Mouse (Mus musculus) cortical plate, adult 2 months (tissue): ENCODE measurements at regions not wholly inside any gene's neighbourhood (a gene's known extent, or its start where the extent isn't known, plus 50 kb on each side); places are given as distances from the start of the nearest gene placed in this dataset.

Experiments used
- H3K27ac ChIP-seq: fragments of 200-500 bp; 2 replicates; pipeline ENCODE4 v1.5.1; 2012; ENCODE audit warnings: low read length, control low read depth, inconsistent platforms; ENCODE audit not compliant: insufficient read depth
- H3K4me1 ChIP-seq: fragments of 200-500 bp; 2 replicates; pipeline ENCODE4 v1.6.1; 2011; ENCODE audit warnings: low read length; ENCODE audit not compliant: control insufficient read depth, insufficient read depth
- H3K4me3 ChIP-seq: fragments of 200-500 bp; 2 replicates; pipeline ENCODE4 v1.5.1; 2011; ENCODE audit warnings: mild to moderate bottlenecking, low read length, control low read depth; ENCODE audit not compliant: insufficient read depth
- CTCF ChIP-seq: fragments of 200-500 bp; IDR thresholded peaks from 2 replicates; pipeline ENCODE4 v1.5.1; 2011; ENCODE audit warnings: mild to moderate bottlenecking, control low read depth, low read length; ENCODE audit not compliant: insufficient read depth; ENCODE audit errors: extremely low read depth
- POLR2A ChIP-seq: fragments of 200-500 bp; IDR thresholded peaks from 2 replicates; pipeline ENCODE4 v1.6.1; 2011; ENCODE audit warnings: mild to moderate bottlenecking, low read length, control low read depth; ENCODE audit not compliant: insufficient read depth; ENCODE audit errors: extremely low read depth

DNA sequence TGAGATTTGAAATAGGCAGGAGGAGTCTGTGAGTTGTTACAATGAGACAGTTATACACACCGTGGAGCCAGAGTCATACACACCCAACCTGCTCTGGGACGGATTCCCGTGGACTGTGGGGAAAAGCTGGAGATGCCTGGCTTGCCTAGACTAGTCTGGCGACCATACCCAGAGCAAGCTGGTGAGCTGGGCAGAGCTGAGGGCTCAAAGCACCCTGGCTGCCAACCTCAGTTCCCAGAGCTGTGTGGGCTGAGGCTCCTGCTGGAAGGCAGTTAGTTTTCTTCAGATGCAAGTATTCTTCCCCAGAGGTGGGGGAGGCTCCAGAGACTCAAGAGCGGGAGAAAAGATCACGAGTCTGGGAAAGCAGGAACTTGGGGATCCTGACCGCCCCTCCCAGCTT, 247.9 kb upstream of the Stt3b start:
- H3K4me1 ChIP-seq, result no peaks in the 10 kb centered on the region
- no peak overlapping the region for H3K27ac ChIP-seq
- no peak overlapping the region for H3K4me3 ChIP-seq
- TF ChIP-seq CTCF (no peak), POLR2A (no peak)

GRCm38 (mm10) chr9:115559521-115559920, 249.3 kb upstream of the Stt3b start:
- Histone ChIP-seq H3K4me1 (no peaks in the 10 kb centered on the region), H3K27ac (no peak overlapping the region), H3K4me3 (no peak overlapping the region)
- no peak for TF ChIP-seq CTCF
- TF ChIP-seq POLR2A, result no peak

GRCm38 (mm10) chr9:115561207-115561606, 251.0 kb upstream of the Stt3b start:
- no peak overlapping the region for H3K27ac ChIP-seq
- H3K4me3 ChIP-seq, result no peak overlapping the region
- no peaks in the 10 kb centered on the region for H3K4me1 ChIP-seq
- TF ChIP-seq POLR2A (no peak), CTCF (no peak)

- Histone ChIP-seq H3K4me1 (no peaks in the 10 kb centered on the region), H3K27ac (no peak overlapping the region), H3K4me3 (no peak overlapping the region)
- TF ChIP-seq POLR2A (no peak), CTCF (no peak)
Measured at GRCm38 (mm10) chr9:115562783-115563182, 252.6 kb upstream of the Stt3b start.

DNA sequence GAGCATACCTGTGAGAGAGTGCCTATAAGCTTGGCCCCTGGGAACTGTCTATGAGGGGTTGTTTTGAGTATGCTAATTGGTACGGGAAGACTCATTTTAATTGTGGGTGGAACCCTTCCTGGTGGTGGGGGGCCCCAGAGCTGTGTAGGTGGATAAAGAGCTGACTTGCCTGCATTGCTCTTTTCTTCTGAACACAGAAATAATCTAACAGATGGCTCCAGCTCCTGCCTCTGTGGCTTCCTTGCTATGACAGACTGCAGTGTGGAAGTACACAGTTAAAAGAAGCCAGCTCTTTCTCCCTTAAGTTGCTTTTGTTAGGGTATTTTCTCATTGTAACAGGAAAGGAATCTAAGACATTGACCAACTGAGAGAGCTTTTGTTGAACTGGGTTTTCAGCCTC, 254.1 kb upstream of the Stt3b start:
- no peak overlapping the region for H3K4me3 ChIP-seq
- no peak overlapping the region for H3K27ac ChIP-seq
- no peaks in the 10 kb centered on the region for H3K4me1 ChIP-seq
- no peak for TF ChIP-seq POLR2A
- no peak for TF ChIP-seq CTCF

DNA sequence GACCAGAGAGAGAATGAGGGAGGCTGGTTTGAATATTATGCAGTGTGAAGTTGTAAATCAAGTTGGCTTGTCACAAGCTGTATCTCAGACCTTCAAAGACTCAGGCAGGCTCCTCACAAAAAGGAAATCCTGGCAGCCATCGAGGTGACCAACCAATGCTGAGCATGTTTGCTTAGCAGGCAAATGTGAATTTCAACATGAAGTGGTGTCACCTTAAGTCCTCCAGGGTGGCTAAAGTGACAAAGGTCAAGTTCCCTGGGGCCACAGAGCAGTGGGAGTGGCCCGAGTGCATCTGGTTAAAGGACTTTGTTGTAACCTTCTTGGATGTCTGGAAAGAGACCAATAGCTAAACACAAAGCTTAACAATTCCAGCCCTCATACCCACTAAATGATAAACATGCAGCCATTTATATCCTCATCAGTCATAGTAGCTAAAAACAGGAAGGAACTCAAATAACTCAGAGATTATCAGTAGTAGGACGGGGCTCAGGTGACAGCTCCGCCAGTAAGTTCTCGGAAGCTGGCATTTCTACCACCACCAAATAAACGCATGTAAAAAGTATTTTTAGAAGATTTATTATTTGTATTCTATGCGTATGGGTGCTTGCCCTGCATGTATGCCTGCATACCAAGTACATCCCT, 258.6 kb upstream of the Stt3b start:
- TF ChIP-seq POLR2A (no peak), CTCF (no peak)
- H3K27ac ChIP-seq, result no peak overlapping the region
- H3K4me3 ChIP-seq, result no peak overlapping the region
- H3K4me1 ChIP-seq, result no peaks in the 10 kb centered on the region; the same call in 1 of the 2 replicates

- H3K27ac ChIP-seq, result no peak overlapping the region
Measured at GRCm38 (mm10) chr9:115570998-115571397, 260.8 kb upstream of the Stt3b start.

DNA sequence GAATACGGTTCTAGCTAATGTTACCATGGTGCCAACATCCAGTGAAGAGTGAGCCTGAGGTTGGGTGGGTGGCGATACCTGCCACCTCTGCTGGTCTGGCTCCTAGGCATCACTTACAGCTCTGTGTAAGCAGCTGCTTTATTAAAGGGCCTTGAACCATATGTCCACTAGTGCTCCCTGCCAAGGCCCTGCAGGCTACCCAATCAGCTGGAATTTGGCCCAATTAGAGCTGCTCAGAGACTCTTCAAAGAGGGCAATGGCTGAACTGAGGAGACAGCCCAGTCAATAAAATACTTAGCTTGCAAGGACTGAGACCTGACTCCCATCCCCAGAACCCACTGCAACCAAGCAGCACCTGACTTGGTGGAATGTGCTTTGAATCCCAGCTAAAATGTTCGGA, 270.9 kb upstream of the Stt3b start:
- TF ChIP-seq POLR2A (no peak), CTCF (no peak)
- H3K27ac ChIP-seq, result no peak overlapping the region
- H3K4me3 ChIP-seq, result no peak overlapping the region
- H3K4me1 ChIP-seq, result no peaks in the 10 kb centered on the region

More at GRCm38 (mm10) chr9:115570998-115571397, 260.8 kb upstream of the Stt3b start:
- no peaks in the 10 kb centered on the region; the same call in 1 of the 2 replicates for H3K4me1 ChIP-seq
- TF ChIP-seq POLR2A, result no peak
- TF ChIP-seq CTCF, result no peak
- no peak overlapping the region for H3K4me3 ChIP-seq

DNA sequence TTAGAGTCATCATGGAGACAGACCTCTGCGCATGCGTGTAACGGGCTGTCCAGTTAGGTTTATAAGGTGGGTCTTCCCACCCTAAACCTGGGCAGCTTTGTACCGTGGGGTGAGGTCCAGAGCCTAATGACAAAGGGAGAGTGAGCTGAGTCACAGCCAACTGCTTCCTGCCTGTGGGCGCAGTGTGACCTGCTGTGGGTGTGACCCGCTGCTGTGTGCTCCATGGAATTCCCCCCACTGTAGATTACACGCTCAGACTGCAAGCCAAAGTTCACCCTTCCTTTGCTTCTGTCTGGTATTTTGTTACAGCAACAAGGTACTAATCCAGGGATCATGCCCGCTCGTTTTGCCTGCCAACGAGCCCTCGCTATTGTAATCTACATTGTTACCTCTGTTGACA, 273.3 kb upstream of the Stt3b start:
- Histone ChIP-seq H3K4me3 (no peak overlapping the region), H3K4me1 (no peaks in the 10 kb centered on the region), H3K27ac (no peak overlapping the region)
- TF ChIP-seq CTCF (no peak), POLR2A (no peak)

- Histone ChIP-seq H3K4me3 (no peak overlapping the region), H3K4me1 (no peaks in the 10 kb centered on the region), H3K27ac (no peak overlapping the region)
- TF ChIP-seq POLR2A (no peak), CTCF (no peak)
Measured at GRCm38 (mm10) chr9:115584874-115585273, 274.7 kb upstream of the Stt3b start.
